Mouse (Mus musculus): ENCODE results near the gene Napepld.
"Not testable (repeated sequence)": the region's sequence is repeated elsewhere in the genome, so short reads cannot be mapped to it uniquely, and the experiment has no call there.

DNA sequence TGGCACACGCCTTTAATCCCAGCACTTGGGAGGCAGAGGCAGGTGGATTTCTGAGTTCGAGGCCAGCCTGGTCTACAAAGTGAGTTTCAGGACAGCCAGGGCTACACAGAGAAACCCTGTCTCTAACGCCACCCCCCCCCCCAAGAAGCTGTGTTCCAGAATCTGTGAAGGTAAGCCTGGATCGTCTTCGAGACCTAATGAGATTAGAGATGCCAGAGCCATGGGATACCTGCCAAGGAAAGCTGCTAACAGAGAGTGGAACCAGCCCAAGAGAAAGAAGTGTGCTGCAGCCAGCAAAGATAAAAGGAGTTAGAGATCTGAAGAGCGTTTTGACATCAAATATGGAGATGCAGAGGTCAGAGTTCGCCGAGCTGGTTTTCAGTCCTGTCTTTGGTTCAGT, 6.8 kb upstream of the Napepld start:
- not testable (repeated sequence) for TF ChIP-seq CTCF (IDR thresholded peaks at IDR 0.05; ENCODE audit: control insufficient read depth, insufficient read depth, insufficient replicate concordance, low read depth, low read length); POLR2A (IDR thresholded peaks at IDR 0.05; ENCODE audit: control insufficient read depth, low read depth, low read length)

Measured in testis, adult 2 months (tissue).